ENCODE assay signal across 8 mouse cellular contexts in genomic region chr9:113528586-113528985, GRCm38 (mm10).
A peak's percentile ranks its signal among the peaks of the same experiment; 100 is the strongest.
DNase-seq lines count a peak whose midpoint lies in the region; ATAC-seq and TF ChIP-seq lines count a peak whose summit lies in the region.

No protein-coding gene starts in this region.

- TF ChIP-seq CTCF in cortical plate, adult 2 months (IDR thresholded peaks at IDR 0.05; ENCODE audit: extremely low read depth, insufficient read depth, low read length) = peak; percentile 66

- no peak overlapping the region for H3K27ac ChIP-seq in cortical plate, adult 2 months (ENCODE audit: insufficient read depth, low read length)

- H3K4me3 ChIP-seq in cortical plate, adult 2 months (ENCODE audit: insufficient read depth, low read length) = no peak overlapping the region

- no peak for ATAC-seq in CD4-positive, CD25-positive, alpha-beta regulatory T cell, adult 4 months
- ATAC-seq in frontal cortex, adult (ENCODE audit: low TSS enrichment) = no peak

- no peak for TF ChIP-seq POLR2A in cortical plate, adult 2 months (IDR thresholded peaks at IDR 0.05; ENCODE audit: extremely low read depth, insufficient read depth, low read length)

- peak; percentile 30 for DNase-seq in CD4-positive, CD25-positive, alpha-beta regulatory T cell, adult 2 months (ENCODE audit: low read depth, low spot score)
- DNase-seq in layer of hippocampus, postnatal 10 days (ENCODE audit: low spot score in 2 of 2) = peak; percentile 46 to 61
- no peak for DNase-seq in layer of hippocampus, postnatal 36 days
- peak; percentile 61 for DNase-seq in NIH3T3 (ENCODE audit: low read depth)
- peak; percentile 54 to 64 for DNase-seq in kidney, postnatal 4 days

- H3K4me1 ChIP-seq in cortical plate, adult 2 months (ENCODE audit: control insufficient read depth, insufficient read depth, low read length) = peaks cover 2% of the 10 kb centered on the region; the same call in 1 of the 2 replicates

Comparison
In these comparisons a context has a peak if more than half of its experiments do, and no peak if none do; other contexts are left out.
1. DNase-seq: peak in CD4-positive, CD25-positive, alpha-beta regulatory T cell, adult 2 months (single experiment), layer of hippocampus, postnatal 10 days (2 of 2), NIH3T3 (single experiment) and kidney, postnatal 4 days (2 of 2); none in layer of hippocampus, postnatal 36 days (0 of 2).